Mouse (Mus musculus) embryonic facial prominence, embryonic 12.5 days (tissue): Measurements from ENCODE around the gene Aplp2. TPM values are rescaled to one million over a fixed set of nuclear protein-coding genes. Genes with fewer than 3 reads are reported as not detected.

Experiments used
- ATAC-seq: fragments of 200-750 bp; cut with Nextera tagmentation; 2 replicates; pipeline ENCODE4 v1.8.0; 2017; ENCODE audit not compliant: insufficient number of reproducible peaks, insufficient read depth, low FRiP score, low TSS enrichment
- H3K27ac ChIP-seq: fragments of 300-500 bp; sonication (generic); 2 replicates; pipeline ENCODE4 v1.5.1; 2016; ENCODE audit warnings: mild to moderate bottlenecking
- H3K27me3 ChIP-seq: fragments of 300-500 bp; sonication (generic); 2 replicates; pipeline ENCODE4 v1.6.1; 2016; ENCODE audit warnings: mild to moderate bottlenecking, moderate library complexity
- H3K36me3 ChIP-seq: fragments of 300-500 bp; sonication (generic); 2 replicates; pipeline ENCODE4 v1.6.1; 2016; ENCODE audit warnings: mild to moderate bottlenecking
- H3K4me1 ChIP-seq: fragments of 300-500 bp; sonication (generic); 2 replicates; pipeline ENCODE4 v1.6.1; 2016
- H3K4me2 ChIP-seq: fragments of 300-500 bp; sonication (generic); replicated peaks from 2 replicates; pipeline ENCODE4 v1.6.1; 2016; ENCODE audit warnings: mild to moderate bottlenecking, moderate library complexity
- H3K4me3 ChIP-seq: fragments of 300-500 bp; sonication (generic); 2 replicates; pipeline ENCODE4 v1.5.1; 2016; ENCODE audit warnings: mild to moderate bottlenecking
- H3K9ac ChIP-seq: fragments of 300-500 bp; sonication (generic); 2 replicates; pipeline ENCODE4 v1.6.1; 2016; ENCODE audit warnings: mild to moderate bottlenecking, moderate library complexity
- H3K9me3 ChIP-seq: fragments of 300-500 bp; sonication (generic); 2 replicates; pipeline ENCODE4 v1.6.1; 2016; ENCODE audit warnings: mild to moderate bottlenecking, moderate library complexity
- WGBS: fragments of 180-500 bp; shearing (Covaris S2); methylation state at CpG from one replicate; pipeline ENCODE4 v1.1.7; 2016; 5-methylcytosine and 5-hydroxymethylcytosine counted together
- polyA plus RNA-seq: library from polyadenylated mRNA; unstranded; fragments of >200 nt; fragmentation: Nextera tagmentation; extraction: Ambion mirVana; gene quantifications from 2 replicates; pipeline ENCODE4 v1.2.1, GENCODE M21; 2016

The Aplp2 gene
- polyA plus RNA-seq, 1 experiment from 2014 or later: 202 TPM

- Histone ChIP-seq H3K4me1 (peaks cover 15% of the 10 kb centered on the region), H3K36me3 (no peaks in the 10 kb centered on the region), H3K4me3 (no peak overlapping the region), H3K27me3 (peaks cover 66% of the 10 kb centered on the region), H3K27ac (no peak overlapping the region), H3K9ac (no peak overlapping the region), H3K9me3 (no peaks in the 10 kb centered on the region), H3K4me2 (no peak overlapping the region)
- no peak for ATAC-seq
- WGBS: 84% methylated on average over 5 of the region's 5 CpGs
Observed at GRCm38 (mm10) chr9:31133131-31133530, 78.5 kb downstream of the Aplp2 start.

GRCm38 (mm10) chr9:31131205-31131968 lies 80.2 kb downstream of the Aplp2 start, which contains the start of gene St14:
St14 (minus strand) TSS chr9:31131853.
- H3K4me1 ChIP-seq: peaks cover 15% of the 10 kb centered on the region
- under 1% methylated on average over 69 of the region's 74 CpGs for WGBS
- H3K27ac ChIP-seq: no peak within 1 kb of the TSS
- H3K27me3 ChIP-seq: peaks cover 72% of the 10 kb centered on the region
- peak; percentile 36; the same call in 1 of the 2 replicates for ATAC-seq
- H3K9ac ChIP-seq: peak within 1 kb of the TSS; percentile 50
- peak within 1 kb of the TSS; percentile 92 for H3K4me2 ChIP-seq
- peak within 1 kb of the TSS; percentile 51 for H3K4me3 ChIP-seq
- H3K36me3 ChIP-seq: no peaks in the 10 kb centered on the region
- no peaks in the 10 kb centered on the region for H3K9me3 ChIP-seq

- Histone ChIP-seq H3K4me3 (peak overlapping the region; percentile 51), H3K27ac (no peak overlapping the region), H3K27me3 (peaks cover 72% of the 10 kb centered on the region), H3K9ac (no peak overlapping the region; the same call in 1 of the 2 replicates), H3K36me3 (no peaks in the 10 kb centered on the region), H3K9me3 (no peaks in the 10 kb centered on the region), H3K4me1 (peaks cover 15% of the 10 kb centered on the region), H3K4me2 (peak overlapping the region; percentile 92)
- WGBS: 8% methylated on average over 26 of the region's 26 CpGs
- no peak for ATAC-seq
Observed at GRCm38 (mm10) chr9:31130357-31131204, 81.0 kb downstream of the Aplp2 start.

GRCm38 (mm10) chr9:31129956-31130355 lies 81.7 kb downstream of the Aplp2 start:
- Histone ChIP-seq H3K27me3 (peaks cover 72% of the 10 kb centered on the region), H3K9ac (no peak overlapping the region; the same call in 1 of the 2 replicates), H3K4me2 (peak overlapping the region; percentile 92; the same call in 1 of the 2 replicates), H3K36me3 (no peaks in the 10 kb centered on the region), H3K4me1 (peaks cover 15% of the 10 kb centered on the region), H3K27ac (no peak overlapping the region), H3K4me3 (peak overlapping the region; percentile 51; the same call in 1 of the 2 replicates), H3K9me3 (no peaks in the 10 kb centered on the region)
- WGBS: 67% methylated on average over 8 of the region's 8 CpGs
- no peak for ATAC-seq

GRCm38 (mm10) chr9:31127876-31128465 lies 83.6 kb downstream of the Aplp2 start:
- no peaks in the 10 kb centered on the region for H3K9me3 ChIP-seq
- peaks cover 15% of the 10 kb centered on the region for H3K4me1 ChIP-seq
- no peak overlapping the region for H3K4me3 ChIP-seq
- H3K27me3 ChIP-seq: peaks cover 54% of the 10 kb centered on the region
- no peak for ATAC-seq
- H3K36me3 ChIP-seq: no peaks in the 10 kb centered on the region
- H3K27ac ChIP-seq: no peak overlapping the region
- H3K9ac ChIP-seq: no peak overlapping the region
- 79% methylated on average over 12 of the region's 12 CpGs for WGBS
- no peak overlapping the region for H3K4me2 ChIP-seq

GRCm38 (mm10) chr9:31126079-31126478 lies 85.5 kb downstream of the Aplp2 start:
- no peak overlapping the region for H3K4me3 ChIP-seq
- 87% methylated on average over 7 of the region's 7 CpGs for WGBS

GRCm38 (mm10) chr9:31122464-31123030 lies 89.1 kb downstream of the Aplp2 start:
- H3K27me3 ChIP-seq: 0 out of 2 replicates have a peak, but pooled peaks cover 4% of the 10 kb centered on the region
- no peaks in the 10 kb centered on the region for H3K36me3 ChIP-seq
- 55% methylated on average over 13 of the region's 13 CpGs for WGBS
- no peak overlapping the region for H3K4me2 ChIP-seq
- no peaks in the 10 kb centered on the region for H3K9me3 ChIP-seq
- no peak overlapping the region for H3K27ac ChIP-seq
- ATAC-seq: no peak
- H3K9ac ChIP-seq: no peak overlapping the region
- no peak overlapping the region for H3K4me3 ChIP-seq
- H3K4me1 ChIP-seq: peaks cover 7% of the 10 kb centered on the region

More at GRCm38 (mm10) chr9:31126079-31126478, 85.5 kb downstream of the Aplp2 start:
- no peaks in the 10 kb centered on the region for H3K36me3 ChIP-seq
- no peak overlapping the region for H3K4me2 ChIP-seq
- ATAC-seq: no peak
- H3K9ac ChIP-seq: no peak overlapping the region
- H3K9me3 ChIP-seq: no peaks in the 10 kb centered on the region
- H3K27me3 ChIP-seq: peaks cover 35% of the 10 kb centered on the region
- peaks cover 8% of the 10 kb centered on the region for H3K4me1 ChIP-seq
- no peak overlapping the region for H3K27ac ChIP-seq

- H3K27me3 ChIP-seq: no peaks in the 10 kb centered on the region
- H3K27ac ChIP-seq: no peak overlapping the region
- no peak overlapping the region for H3K4me2 ChIP-seq
- peaks cover 10% of the 10 kb centered on the region for H3K4me1 ChIP-seq
- H3K4me3 ChIP-seq: no peak overlapping the region
- WGBS: 59% methylated on average over 4 of the region's 4 CpGs
- no peak overlapping the region for H3K9ac ChIP-seq
- H3K9me3 ChIP-seq: no peaks in the 10 kb centered on the region
- ATAC-seq: no peak
- H3K36me3 ChIP-seq: no peaks in the 10 kb centered on the region
Observed at GRCm38 (mm10) chr9:31120533-31120915, 91.1 kb downstream of the Aplp2 start.

GRCm38 (mm10) chr9:31119882-31120532 lies 91.6 kb downstream of the Aplp2 start:
- 46% methylated on average over 11 of the region's 11 CpGs for WGBS
- no peak for ATAC-seq
- Histone ChIP-seq H3K9me3 (no peaks in the 10 kb centered on the region), H3K4me3 (no peak overlapping the region), H3K9ac (no peak overlapping the region), H3K4me2 (no peak overlapping the region), H3K4me1 (peaks cover 10% of the 10 kb centered on the region), H3K27me3 (no peaks in the 10 kb centered on the region), H3K27ac (no peak overlapping the region), H3K36me3 (no peaks in the 10 kb centered on the region)

GRCm38 (mm10) chr9:31119405-31119804 lies 92.2 kb downstream of the Aplp2 start:
- WGBS: 66% methylated on average over 5 of the region's 5 CpGs
- Histone ChIP-seq H3K27me3 (no peaks in the 10 kb centered on the region), H3K4me1 (peaks cover 10% of the 10 kb centered on the region), H3K27ac (no peak overlapping the region), H3K4me2 (no peak overlapping the region), H3K36me3 (no peaks in the 10 kb centered on the region), H3K9ac (no peak overlapping the region), H3K9me3 (no peaks in the 10 kb centered on the region), H3K4me3 (no peak overlapping the region)
- ATAC-seq: no peak
